Mouse (Mus musculus) right cerebral cortex, postnatal 36 days (tissue): ENCODE data around the gene Adgrl3.

Experiments used
- DNase-seq, 2 experiments: peaks; one replicate each; pipeline ENCODE4 v3.0.0; 2022; ENCODE audit warnings: low spot score in 2 of 2, mixed read lengths in 1 of 2

Adgrl3 gene

GRCm38 (mm10) chr5:81556008-81556407 lies 536.1 kb downstream of the Adgrl3 start:
- DNase-seq: no peak

- no peak for DNase-seq
These were observed 539.0 kb downstream of the Adgrl3 start for GRCm38 (mm10) chr5:81558965-81559364.

- no peak for DNase-seq
These were observed 544.4 kb downstream of the Adgrl3 start for GRCm38 (mm10) chr5:81564294-81564693.

GRCm38 (mm10) chr5:81566577-81566976 lies 546.6 kb downstream of the Adgrl3 start:
- DNase-seq: no peak

- no peak for DNase-seq
These were observed 548.8 kb downstream of the Adgrl3 start for GRCm38 (mm10) chr5:81568743-81569142.

- no peak for DNase-seq
These were observed 562.9 kb downstream of the Adgrl3 start for GRCm38 (mm10) chr5:81582886-81583285.

- DNase-seq: no peak
These were observed 563.5 kb downstream of the Adgrl3 start for GRCm38 (mm10) chr5:81583425-81583824.

GRCm38 (mm10) chr5:81584945-81585344 lies 565.0 kb downstream of the Adgrl3 start:
- DNase-seq: no peak

- DNase-seq: no peak
These were observed 570.2 kb downstream of the Adgrl3 start for GRCm38 (mm10) chr5:81590005-81590694.

GRCm38 (mm10) chr5:81591481-81591880 lies 571.5 kb downstream of the Adgrl3 start:
- no peak for DNase-seq

- DNase-seq: no peak
These were observed 573.6 kb downstream of the Adgrl3 start for GRCm38 (mm10) chr5:81593396-81593995.

GRCm38 (mm10) chr5:81598041-81598440 lies 578.1 kb downstream of the Adgrl3 start:
- DNase-seq: no peak

GRCm38 (mm10) chr5:81602889-81603288 lies 583.0 kb downstream of the Adgrl3 start:
- DNase-seq: no peak

- no peak for DNase-seq
These were observed 585.7 kb downstream of the Adgrl3 start for GRCm38 (mm10) chr5:81605646-81606045.

- DNase-seq: no peak
These were observed 590.3 kb downstream of the Adgrl3 start for GRCm38 (mm10) chr5:81610223-81610622.

- DNase-seq: no peak
These were observed 594.7 kb downstream of the Adgrl3 start for GRCm38 (mm10) chr5:81614674-81615073.

- no peak for DNase-seq
These were observed 601.2 kb downstream of the Adgrl3 start for GRCm38 (mm10) chr5:81621106-81621505.

- no peak for DNase-seq
These were observed 601.8 kb downstream of the Adgrl3 start for GRCm38 (mm10) chr5:81621715-81622114.

GRCm38 (mm10) chr5:81623846-81624245 lies 603.9 kb downstream of the Adgrl3 start:
- no peak for DNase-seq

- DNase-seq: no peak
These were observed 616.2 kb downstream of the Adgrl3 start for GRCm38 (mm10) chr5:81636169-81636568.

- no peak for DNase-seq
These were observed 618.5 kb downstream of the Adgrl3 start for GRCm38 (mm10) chr5:81638422-81638821.

- DNase-seq: peak in 1 of 2 experiments; percentile 10
These were observed 620.2 kb downstream of the Adgrl3 start for GRCm38 (mm10) chr5:81640118-81640517.

- DNase-seq: no peak
These were observed 625.6 kb downstream of the Adgrl3 start for GRCm38 (mm10) chr5:81645557-81645956.

- DNase-seq: no peak
These were observed 634.0 kb downstream of the Adgrl3 start for GRCm38 (mm10) chr5:81653941-81654340.
